In the genomic region with DNA sequence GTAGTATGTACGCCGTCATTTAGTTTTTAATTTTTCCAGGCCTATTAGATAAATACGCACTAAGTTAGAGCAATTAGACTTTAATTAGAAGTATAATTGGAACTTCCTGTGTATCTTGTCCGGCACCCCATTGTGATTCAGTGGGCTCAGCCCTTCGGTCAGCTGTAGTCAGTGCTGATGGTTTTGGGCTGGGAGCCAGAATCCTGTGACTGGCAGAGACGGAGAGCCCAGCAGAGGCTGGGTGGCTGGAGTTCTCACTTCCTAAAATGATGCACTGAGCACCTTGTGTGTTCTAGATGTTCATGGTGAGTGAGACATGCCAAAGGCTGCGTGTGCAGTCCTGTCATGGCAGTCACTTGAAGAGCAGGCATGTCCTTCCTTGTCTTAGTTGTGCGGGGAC, we compare ENCODE assay signal across 20 mouse cellular contexts. TPM values are rescaled to one million over a fixed set of nuclear protein-coding genes. Genes with fewer than 3 reads are reported as not detected.
DNase-seq lines count a peak whose midpoint lies in the region; ATAC-seq lines count a peak whose summit lies in the region.
"Had no signal": no experiment of that assay in that cellular context is flagged by ENCODE, and none has a peak within 500 bp of the region (broad histone marks: within the 10 kb centered on the region; RNA-seq: fewer than 3 reads in every experiment).

No protein-coding gene starts in this region.

- no peaks in the 10 kb centered on the region for H3K27me3 ChIP-seq in heart, embryonic 10.5 days (ENCODE audit: insufficient read depth, poor library complexity, severe bottlenecking)
- H3K27me3 ChIP-seq: heart, embryonic 15.5 days; hindbrain, embryonic 12.5 days; intestine, embryonic 15.5 days; liver, embryonic 12.5 days had no signal

- no peaks in the 10 kb centered on the region for H3K36me3 ChIP-seq in heart, embryonic 10.5 days
- H3K36me3 ChIP-seq: heart, embryonic 15.5 days; hindbrain, embryonic 12.5 days; intestine, embryonic 15.5 days; liver, embryonic 12.5 days had no signal

- no peak overlapping the region for H3K27ac ChIP-seq in heart, embryonic 10.5 days
- H3K27ac ChIP-seq: heart, embryonic 15.5 days; hindbrain, embryonic 12.5 days; intestine, embryonic 15.5 days; kidney, postnatal 0 days; liver, embryonic 12.5 days had no signal

- H3K4me1 ChIP-seq in heart, embryonic 10.5 days: peaks cover 6% of the 10 kb centered on the region; the same call in 1 of the 2 replicates
- H3K4me1 ChIP-seq: hindbrain, embryonic 12.5 days; intestine, embryonic 15.5 days; liver, embryonic 12.5 days had no signal

- ATAC-seq in granulocyte monocyte progenitor cell, adult 5-6 weeks (replicated peaks; ENCODE audit: poor library complexity, severe bottlenecking): peak; percentile 50
- ATAC-seq in megakaryocyte progenitor cell, adult 5-6 weeks (replicated peaks; ENCODE audit: poor library complexity): no peak
- ATAC-seq: liver, embryonic 12.5 days; lung, postnatal 0 days had no signal

- H3K4me3 ChIP-seq in heart, embryonic 10.5 days: no peak overlapping the region
- H3K4me3 ChIP-seq: heart, embryonic 15.5 days; hindbrain, embryonic 12.5 days; intestine, embryonic 15.5 days; liver, embryonic 12.5 days had no signal

- 86% methylated on average over 8 of the region's 8 CpGs for WGBS in heart, embryonic 10.5 days

- no peaks in the 10 kb centered on the region for H3K9me3 ChIP-seq in heart, embryonic 10.5 days
- H3K9me3 ChIP-seq: heart, embryonic 15.5 days; hindbrain, embryonic 12.5 days; intestine, embryonic 15.5 days; liver, embryonic 12.5 days had no signal

- peak; percentile 8 for DNase-seq in heart, postnatal 4 days
- DNase-seq in heart, embryonic 10.5 days (ENCODE audit: low spot score): no peak
- peak; percentile 26 to 34 for DNase-seq in right cerebral cortex, postnatal 10 days (ENCODE audit: low spot score in 2 of 2)
- DNase-seq in right cerebral cortex, postnatal 36 days (ENCODE audit: low spot score in 2 of 2): no peak
- peak; percentile 82 for DNase-seq in Muller cell, postnatal 12 days (ENCODE audit: inconsistent ontology term)
- DNase-seq: adrenal gland, adult 2 months; cerebellum, adult 18-20 months; heart, adult 11 months had no signal

RNA-seq across cellular contexts. Expression of gene Areg, which starts 28.4 kb away (rescaled TPM):
- total RNA-seq in heart, postnatal 4 days (2021): under 1 TPM; 0.36 to 0.60 TPM
- polyA plus RNA-seq in heart, embryonic 10.5 days (2016; fragmentation: Nextera tagmentation; extraction: Ambion mirVana): 0.34 TPM in 1 of 2 replicates, not detected in the other
- total RNA-seq in granulocyte monocyte progenitor cell, adult 5-6 weeks (2014; fragmentation: Nextera tagmentation): not detected in 2 replicates
- total RNA-seq in granulocyte monocyte progenitor cell, adult 5-6 weeks (2017): not detected in 2 replicates
- 0.27 TPM in 1 of 2 replicates, not detected in the other for total RNA-seq in megakaryocyte progenitor cell, adult 5-6 weeks (2015)
- not detected in 2 replicates for total RNA-seq in megakaryocyte progenitor cell, adult 5-6 weeks (2017)
- total RNA-seq: adrenal gland, adult 2 months had no signal
- polyA plus RNA-seq: adrenal gland, adult 2 months; hindbrain, embryonic 12.5 days; liver, embryonic 12.5 days had no signal

RNA-seq across cellular contexts. Expression of gene Ereg, which starts 36.6 kb away (rescaled TPM):
- total RNA-seq in heart, postnatal 4 days (2021): under 1 TPM; 0.33 to 0.43 TPM
- 0.06 and 0.10 TPM in 2 replicates for polyA plus RNA-seq in heart, embryonic 10.5 days (2016; fragmentation: Nextera tagmentation; extraction: Ambion mirVana)
- total RNA-seq in granulocyte monocyte progenitor cell, adult 5-6 weeks (2014; fragmentation: Nextera tagmentation): not detected in 2 replicates
- not detected in 2 replicates for total RNA-seq in granulocyte monocyte progenitor cell, adult 5-6 weeks (2017)
- total RNA-seq in megakaryocyte progenitor cell, adult 5-6 weeks (2015): not detected in 2 replicates
- not detected in 2 replicates for total RNA-seq in megakaryocyte progenitor cell, adult 5-6 weeks (2017)
- total RNA-seq: adrenal gland, adult 2 months; layer of hippocampus, postnatal 14 days; left cerebral cortex, postnatal 25 days; megakaryocyte-erythroid progenitor cell, adult 5-6 weeks had no signal
- polyA plus RNA-seq: adrenal gland, adult 2 months; frontal cortex, adult 2 months; hindbrain, embryonic 12.5 days; kidney, postnatal 0 days had no signal

Comparison
In these comparisons a context has a peak if more than half of its experiments do, and no peak if none do; other contexts are left out.
1. DNase-seq: peak in heart, postnatal 4 days (single experiment), right cerebral cortex, postnatal 10 days (2 of 2) and Muller cell, postnatal 12 days (single experiment); none in heart, embryonic 10.5 days (single experiment) and right cerebral cortex, postnatal 36 days (0 of 2).